Mouse (Mus musculus) forebrain, embryonic 12.5 days (tissue): Measurements from ENCODE around the gene Hcst. TPM values are rescaled to one million over a fixed set of nuclear protein-coding genes. Genes with fewer than 3 reads are reported as not detected.

ENCODE experiments used
- ATAC-seq: fragments of 200-750 bp; cut with Nextera tagmentation; 2 replicates; pipeline ENCODE4 v1.8.0; 2017; ENCODE audit warnings: moderate TSS enrichment; ENCODE audit not compliant: low FRiP score
- H3K27ac ChIP-seq: fragments of 300-500 bp; sonication (generic); 2 replicates; pipeline ENCODE4 v1.5.1; 2016; ENCODE audit warnings: mild to moderate bottlenecking
- H3K27me3 ChIP-seq: fragments of 300-500 bp; sonication (generic); 2 replicates; pipeline ENCODE4 v1.6.1; 2016; ENCODE audit warnings: mild to moderate bottlenecking
- H3K36me3 ChIP-seq: fragments of 300-500 bp; sonication (generic); replicated peaks from 2 replicates; pipeline ENCODE4 v1.6.1; 2016; ENCODE audit warnings: mild to moderate bottlenecking
- H3K4me1 ChIP-seq: fragments of 300-500 bp; sonication (generic); 2 replicates; pipeline ENCODE4 v1.6.1; 2016
- H3K4me2 ChIP-seq: fragments of 300-500 bp; sonication (generic); 2 replicates; pipeline ENCODE4 v1.6.1; 2016; ENCODE audit warnings: mild to moderate bottlenecking, moderate library complexity
- H3K4me3 ChIP-seq: fragments of 300-500 bp; sonication (generic); replicated peaks from 2 replicates; pipeline ENCODE4 v1.5.1; 2016; ENCODE audit warnings: mild to moderate bottlenecking
- H3K9ac ChIP-seq: fragments of 300-500 bp; sonication (generic); 2 replicates; pipeline ENCODE4 v1.6.1; 2016; ENCODE audit warnings: mild to moderate bottlenecking
- H3K9me3 ChIP-seq: fragments of 300-500 bp; sonication (generic); 2 replicates; pipeline ENCODE4 v1.6.1; 2016
- WGBS: fragments of 180-500 bp; shearing (Covaris S2); methylation state at CpG from one replicate; pipeline ENCODE4 v1.1.7; 2016; 5-methylcytosine and 5-hydroxymethylcytosine counted together
- polyA plus RNA-seq: library from polyadenylated mRNA; unstranded; fragments of >200 nt; fragmentation: Nextera tagmentation; extraction: Ambion mirVana; gene quantifications from 2 replicates; pipeline ENCODE4 v1.2.1, GENCODE M21; 2016

The Hcst gene
- polyA plus RNA-seq, 1 experiment from 2014 or later = not detected

GRCm38 (mm10) chr7:30450241-30450640 lies 30.6 kb upstream of the Hcst start:
- Histone ChIP-seq H3K27me3 (peaks cover 47% of the 10 kb centered on the region), H3K4me3 (no peak overlapping the region), H3K9me3 (0 out of 2 replicates have a peak, but pooled peaks cover 4% of the 10 kb centered on the region), H3K36me3 (no peaks in the 10 kb centered on the region), H3K4me1 (peaks cover 19% of the 10 kb centered on the region), H3K4me2 (no peak overlapping the region), H3K27ac (no peak overlapping the region), H3K9ac (no peak overlapping the region)
- no peak for ATAC-seq
- WGBS = 72% methylated on average over 7 of the region's 7 CpGs

GRCm38 (mm10) chr7:30444971-30445751 lies 25.5 kb upstream of the Hcst start, which contains the start of gene Aplp1:
Gene Aplp1 (minus strand): TSS chr7:30445535.
- H3K4me2 ChIP-seq = peak within 1 kb of the TSS; percentile 85
- 0 out of 2 replicates have a peak, but pooled peaks cover 4% of the 10 kb centered on the region for H3K9me3 ChIP-seq
- peaks cover 20% of the 10 kb centered on the region for H3K36me3 ChIP-seq
- H3K27ac ChIP-seq = peak within 1 kb of the TSS; percentile 95
- WGBS = under 1% methylated on average over 52 of the region's 72 CpGs
- ATAC-seq = peak; percentile 92
- H3K4me3 ChIP-seq = peak within 1 kb of the TSS; percentile 84
- H3K9ac ChIP-seq = peak within 1 kb of the TSS; percentile 83
- H3K4me1 ChIP-seq = peaks cover 42% of the 10 kb centered on the region
- H3K27me3 ChIP-seq = no peaks in the 10 kb centered on the region; the same call in 1 of the 2 replicates

- Histone ChIP-seq H3K27me3 (0 out of 2 replicates have a peak, but pooled peaks cover 3% of the 10 kb centered on the region), H3K9me3 (0 out of 2 replicates have a peak, but pooled peaks cover 4% of the 10 kb centered on the region), H3K4me1 (peaks cover 42% of the 10 kb centered on the region), H3K27ac (peak overlapping the region; percentile 95), H3K4me3 (peak overlapping the region; percentile 84), H3K36me3 (peaks cover 28% of the 10 kb centered on the region), H3K9ac (peak overlapping the region; percentile 83), H3K4me2 (peak overlapping the region; percentile 85)
- WGBS = under 1% methylated on average over 38 of the region's 38 CpGs
- ATAC-seq = peak; percentile 67
Measured at GRCm38 (mm10) chr7:30444154-30444970, 24.7 kb upstream of the Hcst start.

- Histone ChIP-seq H3K36me3 (peaks cover 34% of the 10 kb centered on the region), H3K4me3 (peak overlapping the region; percentile 84), H3K4me2 (peak overlapping the region; percentile 85), H3K4me1 (peaks cover 42% of the 10 kb centered on the region), H3K27ac (no peak overlapping the region), H3K9me3 (0 out of 2 replicates have a peak, but pooled peaks cover 4% of the 10 kb centered on the region), H3K27me3 (0 out of 2 replicates have a peak, but pooled peaks cover 3% of the 10 kb centered on the region), H3K9ac (no peak overlapping the region)
- ATAC-seq = no peak
- WGBS = 25% methylated on average over 9 of the region's 9 CpGs
Measured at GRCm38 (mm10) chr7:30443696-30444095, 24.0 kb upstream of the Hcst start.

- Histone ChIP-seq H3K4me3 (no peak overlapping the region), H3K4me1 (peaks cover 36% of the 10 kb centered on the region), H3K36me3 (peaks cover 50% of the 10 kb centered on the region), H3K27ac (no peak overlapping the region), H3K4me2 (no peak overlapping the region), H3K27me3 (peaks cover 13% of the 10 kb centered on the region; the same call in 1 of the 2 replicates), H3K9ac (no peak overlapping the region), H3K9me3 (no peaks in the 10 kb centered on the region)
- ATAC-seq = no peak
- WGBS = 56% methylated on average over 2 of the region's 5 CpGs
Measured at GRCm38 (mm10) chr7:30440697-30441096, 21.0 kb upstream of the Hcst start.

- H3K27me3 ChIP-seq = peaks cover 19% of the 10 kb centered on the region; the same call in 1 of the 2 replicates
- 81% methylated on average over 13 of the region's 13 CpGs for WGBS
Measured at GRCm38 (mm10) chr7:30439734-30440133, 20.1 kb upstream of the Hcst start.

GRCm38 (mm10) chr7:30436879-30437278 lies 17.2 kb upstream of the Hcst start:
- H3K4me2 ChIP-seq = no peak overlapping the region
- no peak overlapping the region for H3K27ac ChIP-seq
- peaks cover 50% of the 10 kb centered on the region for H3K36me3 ChIP-seq
- H3K27me3 ChIP-seq = peaks cover 19% of the 10 kb centered on the region; the same call in 1 of the 2 replicates
- H3K9ac ChIP-seq = no peak overlapping the region
- H3K4me1 ChIP-seq = 0 out of 2 replicates have a peak, but pooled peaks cover 3% of the 10 kb centered on the region
- WGBS = 13% methylated on average over 10 of the region's 10 CpGs
- no peak overlapping the region for H3K4me3 ChIP-seq
- ATAC-seq = no peak
- H3K9me3 ChIP-seq = no peaks in the 10 kb centered on the region

More at GRCm38 (mm10) chr7:30439734-30440133, 20.1 kb upstream of the Hcst start:
- Histone ChIP-seq H3K36me3 (peaks cover 60% of the 10 kb centered on the region), H3K9me3 (no peaks in the 10 kb centered on the region), H3K4me1 (peaks cover 29% of the 10 kb centered on the region), H3K4me3 (no peak overlapping the region), H3K9ac (no peak overlapping the region), H3K27ac (no peak overlapping the region), H3K4me2 (no peak overlapping the region)
- no peak for ATAC-seq

- Histone ChIP-seq H3K27ac (no peak overlapping the region), H3K9me3 (no peaks in the 10 kb centered on the region), H3K4me1 (no peaks in the 10 kb centered on the region), H3K4me2 (no peak overlapping the region), H3K27me3 (peaks cover 19% of the 10 kb centered on the region; the same call in 1 of the 2 replicates), H3K4me3 (no peak overlapping the region), H3K9ac (no peak overlapping the region), H3K36me3 (peaks cover 41% of the 10 kb centered on the region)
- 50% methylated on average over 9 of the region's 9 CpGs for WGBS
- no peak for ATAC-seq
Measured at GRCm38 (mm10) chr7:30435156-30435555, 15.5 kb upstream of the Hcst start.

- no peak for ATAC-seq
- no peaks in the 10 kb centered on the region for H3K9me3 ChIP-seq
- H3K4me2 ChIP-seq = no peak overlapping the region
- H3K9ac ChIP-seq = no peak overlapping the region
- peaks cover 36% of the 10 kb centered on the region for H3K36me3 ChIP-seq
- H3K27ac ChIP-seq = no peak overlapping the region
- WGBS = 73% methylated on average over 10 of the region's 10 CpGs
- H3K27me3 ChIP-seq = peaks cover 16% of the 10 kb centered on the region; the same call in 1 of the 2 replicates
- no peaks in the 10 kb centered on the region for H3K4me1 ChIP-seq
- H3K4me3 ChIP-seq = no peak overlapping the region
Measured at GRCm38 (mm10) chr7:30434701-30435100, 15.0 kb upstream of the Hcst start.

GRCm38 (mm10) chr7:30434238-30434637 lies 14.6 kb upstream of the Hcst start:
- H3K27ac ChIP-seq = no peak overlapping the region
- peaks cover 32% of the 10 kb centered on the region for H3K36me3 ChIP-seq
- H3K9me3 ChIP-seq = no peaks in the 10 kb centered on the region
- H3K9ac ChIP-seq = no peak overlapping the region
- H3K4me1 ChIP-seq = no peaks in the 10 kb centered on the region
- ATAC-seq = no peak
- no peak overlapping the region for H3K4me2 ChIP-seq
- 5% methylated on average over 10 of the region's 10 CpGs for WGBS
- peaks cover 16% of the 10 kb centered on the region; the same call in 1 of the 2 replicates for H3K27me3 ChIP-seq
- H3K4me3 ChIP-seq = no peak overlapping the region

- Histone ChIP-seq H3K9ac (no peak overlapping the region), H3K4me1 (no peaks in the 10 kb centered on the region), H3K4me3 (no peak overlapping the region), H3K27ac (no peak overlapping the region), H3K36me3 (peaks cover 24% of the 10 kb centered on the region), H3K27me3 (peaks cover 15% of the 10 kb centered on the region; the same call in 1 of the 2 replicates), H3K4me2 (no peak overlapping the region), H3K9me3 (no peaks in the 10 kb centered on the region)
- ATAC-seq = peak; percentile 61; the same call in 1 of the 2 replicates
- WGBS = 12% methylated on average over 3 of the region's 3 CpGs
Measured at GRCm38 (mm10) chr7:30431793-30432192, 12.1 kb upstream of the Hcst start.

GRCm38 (mm10) chr7:30430191-30430590 lies 10.5 kb upstream of the Hcst start:
- Histone ChIP-seq H3K9me3 (no peaks in the 10 kb centered on the region), H3K4me2 (no peak overlapping the region), H3K4me3 (no peak overlapping the region), H3K36me3 (peaks cover 19% of the 10 kb centered on the region), H3K27ac (no peak overlapping the region), H3K27me3 (0 out of 2 replicates have a peak, but pooled peaks cover 1% of the 10 kb centered on the region), H3K9ac (no peak overlapping the region), H3K4me1 (no peaks in the 10 kb centered on the region)
- 66% methylated on average over 2 of the region's 2 CpGs for WGBS
- no peak for ATAC-seq
